Mouse (Mus musculus) CD4-positive, CD25-positive, alpha-beta regulatory T cell, adult 2 months (primary cell): ENCODE results near the gene Hormad2.

Source experiments
- DNase-seq: peaks from one replicate; pipeline ENCODE4 v3.0.0-alpha.2; 2012; ENCODE audit warnings: low read depth, low spot score

The Hormad2 gene

DNA sequence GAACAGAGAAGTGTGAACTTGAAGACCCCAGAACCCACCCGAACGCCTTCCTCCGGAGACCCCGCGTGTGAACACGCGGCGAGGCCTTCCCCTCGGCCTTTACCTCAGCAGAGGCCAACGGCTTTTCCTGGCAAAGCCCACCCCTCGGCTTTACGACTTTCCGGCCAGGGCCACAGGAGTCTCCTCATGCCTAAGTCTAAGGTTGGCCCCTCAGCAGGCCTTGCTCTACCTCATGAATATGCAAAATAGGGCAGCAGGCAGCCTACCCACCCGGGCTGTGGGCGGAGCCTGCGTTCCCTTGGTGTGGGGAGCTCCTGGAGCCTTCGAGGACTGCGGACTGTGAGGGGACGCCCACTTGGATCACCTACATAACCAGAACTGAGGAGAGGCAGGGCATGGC, at the start of gene Hormad2:
Gene Hormad2 (minus strand): TSS at position 128 of the 400 bp plus-strand sequence.
- no peak for DNase-seq

DNA sequence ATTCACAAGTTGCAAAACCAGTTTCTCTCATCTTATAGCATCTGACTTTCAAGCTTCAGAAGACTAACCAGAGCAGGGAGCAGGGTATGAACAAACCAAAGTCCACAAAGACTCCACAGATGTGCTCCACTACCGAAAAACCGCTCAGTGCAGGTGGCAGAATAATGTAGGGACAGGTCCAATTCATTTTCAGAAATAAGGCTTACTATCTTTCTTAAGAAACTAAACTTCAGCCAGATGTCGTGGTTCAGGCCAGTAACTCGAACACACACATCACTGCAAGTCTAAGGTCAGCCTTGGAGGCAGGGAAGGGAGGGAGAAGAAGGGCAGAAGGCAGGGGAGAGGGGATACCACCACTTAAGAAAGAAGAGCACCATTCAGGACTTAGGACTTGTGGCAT, 48.3 kb upstream of the Hormad2 start:
- no peak for DNase-seq

DNA sequence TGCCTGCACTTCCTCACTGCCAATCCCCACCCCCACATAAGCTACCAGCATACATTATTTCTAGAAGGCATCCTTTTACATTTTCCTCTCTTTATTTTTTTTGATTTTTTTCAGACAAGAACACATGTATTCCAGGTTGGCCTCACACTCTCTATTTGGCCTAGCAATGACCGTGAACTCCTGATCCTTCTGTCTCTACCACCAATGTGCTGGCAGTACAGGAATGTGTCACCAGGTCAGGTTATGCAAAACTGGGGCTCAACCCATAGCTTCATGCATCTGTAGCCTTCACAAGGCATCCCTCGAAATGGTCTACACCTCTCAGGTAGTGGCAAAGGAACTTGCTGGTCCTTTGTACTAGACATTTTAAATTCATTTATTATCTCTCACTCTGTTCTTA, 47.9 kb upstream of the Hormad2 start:
- DNase-seq, result no peak

DNA sequence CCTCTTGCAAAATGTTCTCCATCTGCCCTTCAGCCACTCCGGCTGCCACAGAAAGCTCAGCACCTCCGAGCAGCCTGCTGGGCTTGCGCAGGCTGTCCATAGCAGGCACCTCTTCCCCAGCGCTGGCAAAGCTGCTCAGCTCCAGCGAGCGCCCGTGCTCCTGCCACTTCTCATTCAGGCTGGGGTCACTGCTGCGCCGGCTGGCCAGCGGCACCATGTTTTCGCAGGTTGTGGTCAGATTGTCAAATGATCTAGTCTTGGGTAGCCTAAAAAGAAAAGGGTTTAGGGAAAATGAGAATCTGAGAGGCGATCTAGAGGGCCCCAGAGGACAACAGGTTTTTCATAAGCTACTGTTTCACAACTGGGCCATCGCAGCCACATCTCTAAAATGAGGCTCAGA, 47.5 kb upstream of the Hormad2 start:
- no peak for DNase-seq

DNA sequence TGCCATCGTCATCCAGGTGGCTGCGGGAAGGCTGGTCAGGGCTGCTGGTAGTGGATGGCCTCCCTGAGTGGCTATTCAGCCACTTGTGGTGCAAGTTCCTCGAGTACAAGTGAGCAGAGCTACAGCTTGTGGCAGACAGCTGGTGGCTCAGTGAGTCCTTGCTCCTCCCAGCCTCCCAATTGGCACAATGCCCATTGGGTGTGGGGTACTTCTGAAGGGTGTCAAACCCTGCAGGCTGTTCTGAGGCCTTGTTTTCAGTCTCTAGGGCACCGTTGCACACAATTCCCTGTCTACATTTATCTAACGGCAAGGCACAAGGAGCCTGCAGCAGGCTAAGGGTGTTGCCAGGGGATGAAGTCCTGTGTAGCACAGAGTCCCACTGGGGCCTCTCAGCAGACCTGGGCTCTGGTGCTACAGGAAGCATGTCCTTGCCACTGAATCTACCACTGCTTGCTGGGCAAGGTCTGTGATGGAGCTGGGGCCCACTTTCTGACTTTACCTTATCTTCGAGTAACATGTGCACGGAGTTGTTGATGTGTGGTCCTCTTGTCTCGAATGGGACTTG, 46.6 kb upstream of the Hormad2 start:
- DNase-seq, result no peak

DNA sequence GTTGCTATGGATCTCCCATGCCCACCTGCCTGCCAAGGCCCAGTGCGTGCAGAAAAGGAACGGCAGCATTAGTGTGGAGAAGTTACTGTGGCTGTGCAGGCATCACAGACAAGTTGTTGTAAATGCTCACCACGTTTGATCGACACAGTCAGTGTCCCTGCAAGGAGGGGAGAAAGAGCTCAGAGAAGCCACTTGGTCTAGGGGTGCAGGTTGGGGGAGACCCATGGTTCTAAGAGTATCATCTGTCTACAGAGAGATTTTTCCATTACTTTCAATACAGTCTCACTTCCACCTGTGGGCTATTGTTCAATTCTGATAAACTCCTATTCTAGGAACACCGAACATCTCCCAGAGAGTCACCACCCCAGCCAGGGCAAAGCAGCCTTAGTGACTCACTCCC, 43.6 kb upstream of the Hormad2 start:
- DNase-seq, result no peak

DNA sequence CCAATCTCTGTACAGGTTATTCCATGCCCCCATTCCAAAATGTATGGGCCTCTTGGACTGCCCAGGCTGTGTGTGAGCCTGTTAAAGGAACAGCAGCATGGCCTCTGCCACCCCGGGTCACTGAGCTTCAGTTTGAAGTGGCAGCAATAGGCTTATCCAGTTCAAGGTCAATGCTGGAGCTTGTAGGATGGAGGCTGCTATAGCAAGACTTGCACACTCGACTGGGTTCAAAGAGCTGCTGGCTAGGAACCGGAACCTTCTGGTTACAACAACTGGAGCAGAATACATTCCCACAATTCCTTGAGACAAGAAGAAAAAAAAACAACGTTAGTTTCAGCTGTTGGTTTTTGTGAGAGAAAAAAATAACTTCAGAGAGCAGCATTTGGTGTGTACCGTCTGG, 41.7 kb upstream of the Hormad2 start:
- no peak for DNase-seq

DNA sequence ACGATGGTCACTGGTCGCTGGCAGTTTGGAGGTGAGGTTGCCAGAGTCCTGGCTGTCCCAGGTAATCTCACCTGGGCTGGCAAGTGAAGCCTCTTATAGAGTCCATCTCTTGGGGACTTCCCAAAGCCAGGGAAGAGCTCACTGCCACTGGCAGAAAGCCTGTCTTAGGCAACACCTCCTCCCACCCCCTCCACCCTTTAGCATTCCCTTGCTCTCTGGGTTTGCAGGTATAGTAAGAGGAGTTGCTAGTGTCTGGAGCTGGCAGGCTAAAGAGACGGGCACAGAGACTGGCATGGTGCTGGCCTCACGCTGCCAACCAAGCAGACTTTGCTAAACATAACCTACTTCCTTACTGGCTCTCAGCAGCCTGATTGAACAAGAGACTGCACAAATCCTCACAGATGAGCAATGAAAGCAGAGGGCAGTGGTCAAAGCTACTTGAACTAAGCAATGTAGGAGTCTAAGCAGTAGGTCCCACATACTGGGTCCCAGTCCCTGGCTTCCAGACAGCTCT, 35.3 kb upstream of the Hormad2 start:
- DNase-seq, result no peak

DNA sequence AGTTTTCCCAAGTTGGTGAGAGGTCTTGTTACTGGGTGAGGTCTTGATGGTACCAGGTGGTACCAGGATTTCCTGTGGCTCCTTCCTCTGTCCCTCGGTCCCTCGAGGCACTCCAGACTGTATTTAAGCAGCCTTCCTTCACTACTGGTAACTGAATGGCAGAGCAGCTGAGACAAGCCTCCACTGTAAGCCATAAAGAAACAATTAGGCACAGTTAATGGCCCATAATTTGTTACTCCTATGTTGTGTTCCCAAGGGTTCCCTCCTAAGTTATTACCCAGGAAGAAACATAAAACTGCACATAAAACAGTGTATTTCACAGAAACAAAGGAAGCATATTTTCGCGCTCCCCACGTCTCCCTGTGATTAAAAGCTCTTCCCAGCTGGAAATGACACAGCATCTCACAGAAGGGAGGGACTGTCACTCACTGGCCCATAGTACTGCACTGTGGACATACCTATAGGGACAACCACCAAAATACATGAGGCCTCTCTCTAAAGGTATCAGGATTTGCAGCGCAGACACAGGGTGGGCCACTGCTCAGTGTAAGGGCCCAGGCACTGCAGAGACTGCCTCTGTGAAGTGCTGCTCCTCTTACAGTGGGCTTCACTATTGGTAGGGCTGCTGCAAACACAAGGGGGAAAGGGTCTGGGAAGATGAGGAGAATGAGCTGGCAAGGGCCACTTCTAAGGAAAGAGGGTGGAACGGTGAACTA, 31.7 kb upstream of the Hormad2 start:
- DNase-seq, result no peak

DNA sequence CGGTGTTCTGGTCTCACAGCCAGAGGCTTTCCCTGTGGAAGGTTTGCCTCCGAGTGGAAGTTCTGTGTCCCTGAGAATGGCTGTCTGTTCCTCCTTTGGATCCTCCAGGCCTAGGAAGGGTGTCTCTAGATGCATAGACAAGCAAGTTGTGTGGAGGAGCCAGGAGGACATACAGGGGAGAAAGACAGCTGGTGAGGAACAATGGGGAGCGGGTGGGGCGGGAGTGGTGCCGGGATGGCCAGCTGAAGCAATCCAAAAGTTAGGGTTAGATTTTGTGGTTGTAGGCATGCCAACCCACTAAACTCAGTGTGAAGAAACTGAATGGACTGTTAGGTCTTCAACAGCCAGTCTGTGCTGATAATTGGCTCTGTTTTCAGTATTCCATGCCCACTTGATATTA, 30.8 kb upstream of the Hormad2 start:
- no peak for DNase-seq

DNA sequence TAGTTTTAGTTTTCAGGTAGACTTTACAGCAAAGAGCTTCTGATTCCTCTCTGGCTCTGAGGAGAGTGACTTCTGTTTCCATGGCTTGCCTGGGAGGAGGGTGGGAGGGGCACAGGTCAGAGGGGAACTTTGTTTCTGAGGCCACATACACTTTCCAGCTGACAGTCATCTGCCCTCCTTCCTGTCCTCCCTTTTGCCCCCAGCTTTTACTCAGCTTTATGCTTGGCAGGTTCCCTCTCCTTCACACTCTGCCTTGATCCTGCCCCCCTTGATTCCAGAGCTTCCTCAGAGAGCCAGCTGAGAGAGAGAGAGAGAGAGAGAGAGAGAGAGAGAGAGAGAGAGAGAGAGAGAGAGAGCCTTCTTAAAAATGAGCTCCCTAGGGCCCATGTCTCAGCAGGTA, 30.3 kb upstream of the Hormad2 start:
- DNase-seq, result no peak

DNA sequence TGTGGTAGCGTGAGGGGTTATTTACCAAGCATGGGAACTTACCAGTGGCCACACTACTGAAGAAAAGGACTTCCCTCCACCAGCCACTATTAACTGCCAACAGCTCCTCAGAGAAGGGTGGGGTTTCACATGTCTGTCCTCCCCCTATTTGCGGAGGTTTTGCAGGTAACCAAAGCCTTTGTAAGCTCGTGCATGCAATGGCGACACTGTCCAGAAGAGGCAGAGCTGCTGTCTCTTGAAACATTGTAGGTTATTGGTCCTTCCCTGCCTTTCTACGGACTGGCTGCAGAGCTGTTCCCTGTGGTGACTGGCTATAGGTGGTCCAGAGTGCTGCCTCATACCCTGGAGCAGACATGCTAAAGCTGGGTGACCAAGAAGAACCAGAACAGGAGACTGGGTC, 28.2 kb upstream of the Hormad2 start:
- DNase-seq, result no peak

DNA sequence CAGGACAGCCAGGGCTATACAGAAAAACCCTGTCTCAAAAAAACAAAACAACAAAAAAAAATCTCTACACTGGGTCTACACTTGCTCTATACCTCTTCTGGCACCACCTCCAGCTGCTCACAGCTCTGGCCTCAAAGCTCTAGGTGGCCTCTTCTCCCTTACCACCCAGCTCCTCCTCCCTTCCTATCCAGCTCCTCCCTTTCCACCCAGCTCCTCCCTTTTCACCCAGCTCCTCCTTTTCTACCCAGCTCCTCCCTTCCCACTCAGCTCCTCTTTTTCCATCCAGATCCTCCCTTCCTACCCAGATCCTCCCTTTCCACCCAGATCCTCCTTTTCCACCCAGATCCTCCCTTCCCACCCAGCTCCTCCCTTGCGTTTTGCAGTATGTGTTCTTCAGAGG, 26.5 kb upstream of the Hormad2 start:
- DNase-seq, result no peak

DNA sequence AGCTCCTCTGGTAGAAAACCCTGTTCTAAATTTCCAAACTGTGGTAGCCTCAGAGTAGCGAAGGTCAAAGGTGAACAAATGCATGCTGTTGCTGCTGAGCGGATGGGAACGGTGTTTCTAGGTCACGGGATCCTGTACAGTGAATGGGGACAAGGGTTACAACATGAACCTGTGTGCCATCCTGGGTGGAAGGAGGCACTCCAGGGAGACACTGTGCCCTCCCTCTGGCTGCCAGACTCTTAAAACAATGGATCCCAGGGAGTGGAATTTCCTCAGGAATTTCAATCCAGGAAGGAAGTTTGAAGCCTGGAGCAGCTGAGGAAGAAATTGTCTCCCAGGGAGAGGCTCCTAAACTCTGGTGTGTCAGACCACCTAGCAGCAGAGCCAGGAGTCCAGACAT, 25.3 kb upstream of the Hormad2 start:
- no peak for DNase-seq

DNA sequence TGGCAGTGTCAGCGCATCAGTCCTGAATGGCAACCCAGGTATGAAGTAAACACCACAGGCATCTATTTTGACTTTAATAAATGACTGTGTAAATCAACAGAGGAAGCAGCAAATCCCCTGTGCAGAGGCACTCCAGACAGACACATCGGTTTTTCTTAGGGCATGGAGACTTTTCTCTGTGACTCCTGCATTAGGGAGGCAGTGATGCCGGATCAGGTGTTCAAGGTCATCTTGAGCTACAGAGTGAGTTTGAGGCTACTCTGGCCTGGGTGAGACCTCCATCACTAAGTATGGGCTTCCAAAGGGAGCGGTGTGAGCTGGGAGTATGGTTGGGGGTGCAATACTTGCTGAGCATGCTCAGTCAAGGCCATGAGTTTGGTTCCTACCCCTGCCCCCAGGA, 23.7 kb upstream of the Hormad2 start:
- DNase-seq, result no peak

DNA sequence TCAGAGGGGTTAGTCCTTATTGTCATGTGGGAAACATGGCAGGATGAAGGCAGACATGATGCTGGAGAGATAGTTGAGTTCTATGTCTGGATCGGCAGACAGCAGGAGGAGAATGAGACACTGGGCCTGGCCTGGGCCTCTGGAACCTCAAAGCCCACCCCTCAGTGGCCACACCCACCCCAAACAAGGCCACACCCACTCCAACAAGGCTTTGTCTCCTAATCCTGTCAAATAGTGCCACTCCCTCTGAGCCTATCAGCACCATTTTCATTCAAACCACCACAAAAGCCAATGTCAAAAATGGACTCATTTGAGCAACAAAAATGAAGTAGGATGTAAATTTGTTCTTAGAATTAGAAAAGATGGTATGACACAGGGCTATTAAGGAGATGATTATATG, 23.3 kb upstream of the Hormad2 start:
- DNase-seq, result no peak

DNA sequence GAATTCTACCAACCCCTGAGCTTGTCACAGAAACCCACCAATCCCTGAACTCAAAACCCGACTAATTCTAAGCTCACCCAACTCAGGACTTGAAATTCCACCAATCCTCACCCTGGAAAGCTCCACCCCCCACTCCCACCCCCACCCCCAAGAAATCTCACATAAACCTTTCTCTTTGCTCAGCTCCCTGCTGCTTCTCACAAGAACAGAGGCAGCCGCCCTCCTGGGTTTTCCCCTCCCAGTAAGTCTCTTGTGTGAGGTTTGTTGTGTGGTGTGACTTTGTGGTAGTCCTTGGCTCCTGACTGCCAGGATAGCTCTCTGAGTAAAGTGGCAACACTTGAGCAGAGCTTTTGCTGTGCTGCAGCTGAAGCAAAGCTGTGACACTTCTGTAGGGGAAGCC, 22.0 kb upstream of the Hormad2 start:
- DNase-seq, result peak; percentile 44

DNA sequence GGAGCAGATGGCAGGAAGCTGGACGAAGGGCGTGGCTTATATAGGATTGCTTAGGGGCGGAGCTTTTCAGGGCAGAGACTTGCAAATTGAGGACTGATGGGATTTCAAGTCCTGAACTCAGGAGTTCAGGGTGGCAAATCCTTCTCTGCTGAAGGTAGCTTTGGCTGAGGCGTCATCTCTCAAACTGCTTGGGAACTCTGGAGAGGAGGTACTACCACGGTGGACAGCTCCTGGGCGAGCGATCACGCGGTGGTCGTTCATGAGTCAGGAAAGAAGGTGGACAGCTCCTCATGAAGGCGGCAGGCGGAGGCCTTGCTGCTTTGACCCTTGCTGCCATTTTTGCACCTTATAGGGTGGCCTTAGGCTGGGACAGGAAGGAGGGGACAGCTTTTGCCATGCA, 20.2 kb upstream of the Hormad2 start:
- DNase-seq, result no peak

DNA sequence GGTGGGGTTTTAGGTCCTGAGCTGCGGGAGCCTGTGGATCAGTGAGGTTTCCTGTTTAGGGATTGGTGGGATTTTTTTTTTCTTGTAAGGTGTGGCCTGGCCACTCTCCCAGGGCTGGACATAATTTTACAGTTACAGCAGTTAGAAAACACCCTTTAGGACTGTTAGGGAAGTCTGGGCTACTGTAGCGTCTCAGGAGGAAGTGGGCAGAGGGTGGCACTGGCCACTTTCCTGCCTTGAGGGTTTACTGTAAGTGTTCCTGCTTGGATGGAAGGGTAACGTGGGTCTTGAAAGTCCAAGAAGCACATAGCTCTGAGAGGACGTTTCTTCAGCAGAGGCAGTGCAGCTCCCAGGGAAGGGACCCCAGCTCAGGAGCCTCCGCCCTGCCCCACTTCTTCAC, 19.7 kb upstream of the Hormad2 start:
- no peak for DNase-seq

DNA sequence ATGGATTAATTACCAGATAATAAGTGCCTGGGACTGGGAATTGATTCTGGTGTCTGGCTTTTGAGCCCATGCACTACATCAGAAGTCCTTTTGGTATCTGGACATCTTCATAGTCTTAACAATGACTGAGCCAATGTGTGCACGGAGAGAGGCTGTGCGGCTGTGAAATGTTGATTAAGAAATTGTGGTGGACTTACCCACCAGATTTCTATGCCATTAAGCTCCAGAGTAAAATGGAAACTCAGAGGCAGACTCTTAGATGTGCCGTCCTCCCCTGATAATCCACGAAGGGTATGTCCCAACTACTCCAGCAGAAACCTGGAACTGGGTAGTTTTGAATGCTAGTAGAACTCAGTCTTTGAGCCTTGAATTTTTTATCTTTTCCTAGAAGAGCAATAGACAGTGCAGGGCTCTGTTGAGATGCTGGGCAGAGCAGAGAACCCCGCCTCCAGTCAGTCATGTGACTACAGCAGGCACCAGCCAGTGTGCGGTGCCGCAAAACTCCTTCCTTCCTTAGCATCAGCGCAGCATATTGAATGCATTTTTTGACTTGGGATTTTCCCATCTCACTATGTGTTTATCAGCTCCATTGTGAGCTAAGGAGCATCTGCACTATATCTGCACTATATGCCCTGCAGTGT, 14.1 kb upstream of the Hormad2 start:
- DNase-seq, result peak; percentile 32

DNA sequence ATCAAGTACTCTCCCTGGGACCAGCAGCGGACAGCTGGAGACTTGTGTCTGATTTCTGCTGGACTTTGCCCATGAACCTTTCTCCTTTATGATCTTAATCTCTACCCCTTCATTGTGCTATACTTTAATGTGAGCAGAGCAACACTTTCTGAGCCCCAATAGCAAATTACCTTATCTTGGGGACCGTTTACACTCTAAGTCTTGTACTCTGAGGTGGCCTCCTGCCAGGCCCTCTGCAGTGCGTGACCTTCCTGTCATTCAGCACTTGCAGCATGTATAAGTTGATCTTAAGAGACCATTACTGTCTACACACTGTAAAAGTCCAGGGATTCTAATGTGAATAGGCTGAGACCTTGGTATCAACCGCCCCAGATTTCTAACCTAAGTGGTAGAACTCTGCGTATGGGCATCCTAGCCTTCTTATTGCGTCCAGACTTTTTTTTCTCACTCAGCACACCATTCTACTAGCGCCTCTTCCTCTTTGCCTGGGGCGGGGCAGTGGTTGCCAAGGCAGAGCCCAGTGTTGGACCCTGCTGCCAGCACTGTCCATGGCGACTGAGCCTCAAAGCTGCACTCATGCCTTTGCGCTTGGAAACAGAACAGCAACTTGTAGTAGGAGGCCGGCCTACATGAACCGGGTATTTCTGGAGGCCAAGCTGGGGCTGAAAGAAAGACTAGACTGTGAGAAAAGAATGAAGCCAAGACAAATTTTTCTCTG, 11.7 kb upstream of the Hormad2 start:
- no peak for DNase-seq

DNA sequence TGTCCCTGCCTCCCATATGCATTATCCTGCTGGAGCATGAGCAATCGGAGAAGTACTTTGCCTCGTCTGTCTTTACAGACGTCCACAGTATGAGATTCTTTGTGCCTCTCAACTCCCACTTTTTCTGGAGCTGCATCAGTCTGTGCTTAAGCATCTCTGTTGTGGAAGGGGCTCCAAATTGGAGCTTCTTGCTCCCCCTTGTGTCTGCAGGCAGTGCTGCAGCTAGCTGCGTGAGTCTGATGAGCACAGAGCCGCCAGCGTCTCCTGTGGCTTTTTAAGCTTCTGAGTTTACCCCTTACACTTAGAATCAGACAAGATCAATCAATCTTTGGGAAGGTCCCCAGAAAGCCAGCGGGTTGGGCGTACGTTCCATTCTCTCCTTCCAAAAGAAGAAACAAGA, 10.2 kb upstream of the Hormad2 start:
- peak; percentile 82 for DNase-seq
